Mouse (Mus musculus): Measurements from ENCODE around the gene Cdc42bpa.

Gene Cdc42bpa

GRCm38 (mm10) chr1:179958871-179959720 lies 1.2 kb upstream of the Cdc42bpa start:
- ATAC-seq (ENCODE audit: insufficient number of reproducible peaks, low FRiP score, low TSS enrichment) = peak; percentile 37

- no peak for ATAC-seq (ENCODE audit: insufficient number of reproducible peaks, low FRiP score, low TSS enrichment)
These were observed 238 bp downstream of the Cdc42bpa start for GRCm38 (mm10) chr1:179960543-179960876.

DNA sequence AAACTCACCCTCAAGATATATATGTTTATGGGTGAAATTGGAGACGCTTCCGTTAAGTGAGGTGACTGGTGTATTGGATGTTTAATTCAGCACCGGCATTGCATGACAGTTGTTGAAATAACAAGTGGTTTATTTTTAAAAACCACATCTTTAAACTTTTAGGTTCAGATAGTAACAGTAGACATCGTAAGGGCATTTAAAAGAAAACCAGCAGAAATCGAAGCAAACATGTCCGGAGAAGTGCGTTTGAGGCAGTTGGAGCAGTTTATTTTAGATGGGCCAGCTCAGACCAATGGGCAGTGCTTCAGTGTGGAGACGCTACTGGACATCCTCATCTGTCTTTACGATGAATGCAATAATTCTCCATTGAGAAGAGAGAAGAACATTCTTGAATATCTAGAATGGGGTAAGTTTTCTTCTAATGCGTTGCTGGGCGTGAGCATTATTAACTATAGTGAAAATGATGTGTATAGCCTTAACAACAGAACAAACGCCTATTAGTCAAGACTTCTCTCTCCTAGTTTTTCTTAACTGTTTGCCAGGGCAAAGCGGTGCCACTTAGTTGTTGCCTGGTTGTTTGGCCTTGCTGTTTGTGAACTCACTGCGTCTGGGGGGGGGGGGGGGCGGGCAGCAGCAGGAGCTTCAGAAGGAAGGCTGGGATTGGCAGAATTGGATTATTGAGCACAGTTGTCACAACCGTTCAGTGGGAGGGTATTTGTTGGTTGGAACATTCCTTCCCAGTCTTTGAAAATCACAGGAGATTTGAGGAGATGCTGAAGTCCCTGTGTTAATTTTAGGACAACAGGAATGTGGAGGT lies 818 bp downstream of the Cdc42bpa start:
- ATAC-seq (ENCODE audit: insufficient number of reproducible peaks, low FRiP score, low TSS enrichment) = no peak

- no peak for ATAC-seq (ENCODE audit: insufficient number of reproducible peaks, low FRiP score, low TSS enrichment)
These were observed 1.5 kb downstream of the Cdc42bpa start for GRCm38 (mm10) chr1:179961777-179962176.

DNA sequence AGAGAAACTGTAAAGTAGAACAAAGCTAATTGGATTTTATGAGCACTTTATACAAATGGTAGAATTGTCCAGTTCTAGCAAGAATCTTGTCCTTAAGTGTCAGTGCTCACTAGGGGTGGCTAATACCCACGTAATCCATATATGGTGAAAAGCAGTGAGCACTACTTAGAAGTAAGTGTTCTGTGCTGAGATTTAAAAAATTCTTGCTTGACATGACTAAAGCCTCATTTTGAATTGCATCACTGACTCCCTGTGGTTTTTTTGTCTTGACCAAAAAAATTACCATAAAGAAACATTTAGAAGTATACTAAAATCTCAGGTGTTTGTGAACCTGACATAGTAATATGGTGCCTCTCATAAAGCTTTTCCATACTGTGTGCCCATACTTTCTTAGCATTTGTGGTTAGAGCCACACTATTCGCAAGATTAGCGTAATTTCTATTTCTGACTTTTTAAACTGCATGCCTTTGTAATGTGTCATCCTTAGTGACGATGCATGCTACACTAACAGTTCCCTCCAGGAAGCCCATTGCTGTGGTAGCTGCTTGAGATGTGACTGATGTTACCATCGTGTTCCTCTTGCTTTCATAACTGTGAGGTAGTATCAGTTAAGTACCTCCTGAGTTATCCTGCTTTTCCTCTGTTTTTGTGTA lies 9.6 kb downstream of the Cdc42bpa start:
- no peak for ATAC-seq (ENCODE audit: insufficient number of reproducible peaks, low FRiP score, low TSS enrichment)

GRCm38 (mm10) chr1:179975021-179975420 lies 14.7 kb downstream of the Cdc42bpa start:
- no peak for ATAC-seq (ENCODE audit: insufficient number of reproducible peaks, low FRiP score, low TSS enrichment)

DNA sequence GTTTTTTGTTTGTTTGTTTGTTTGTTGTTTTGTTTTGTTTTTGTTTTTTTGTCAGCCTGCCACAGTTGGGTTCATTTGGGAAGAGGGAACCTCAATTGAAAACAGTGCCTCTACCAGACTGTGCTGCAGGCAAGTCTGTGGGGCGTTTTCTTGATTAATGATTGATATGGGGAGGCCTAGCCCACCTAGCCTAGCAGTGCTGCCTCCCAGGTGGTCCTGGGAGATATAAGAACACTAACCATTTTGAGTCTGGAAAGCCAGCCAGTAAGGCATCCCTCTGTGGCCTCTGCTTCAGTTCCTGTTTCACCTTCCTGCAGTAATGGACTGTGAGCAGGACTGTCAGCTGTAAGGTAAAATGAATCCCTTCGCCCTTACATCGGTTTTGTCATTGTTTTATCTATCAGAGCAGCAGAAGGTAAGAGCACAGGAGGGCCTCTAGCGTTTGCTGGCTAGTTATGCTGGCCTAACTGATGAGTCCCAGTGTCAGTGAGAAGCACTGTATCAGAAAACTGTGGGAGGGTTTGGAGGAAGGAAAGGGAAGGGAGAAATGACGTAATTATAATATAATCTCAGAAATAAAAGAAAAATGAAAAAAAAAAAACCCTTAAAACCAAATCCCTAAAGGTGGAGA lies 15.5 kb downstream of the Cdc42bpa start:
- ATAC-seq (ENCODE audit: insufficient number of reproducible peaks, low FRiP score, low TSS enrichment) = peak; percentile 83; the same call in 1 of the 2 replicates

DNA sequence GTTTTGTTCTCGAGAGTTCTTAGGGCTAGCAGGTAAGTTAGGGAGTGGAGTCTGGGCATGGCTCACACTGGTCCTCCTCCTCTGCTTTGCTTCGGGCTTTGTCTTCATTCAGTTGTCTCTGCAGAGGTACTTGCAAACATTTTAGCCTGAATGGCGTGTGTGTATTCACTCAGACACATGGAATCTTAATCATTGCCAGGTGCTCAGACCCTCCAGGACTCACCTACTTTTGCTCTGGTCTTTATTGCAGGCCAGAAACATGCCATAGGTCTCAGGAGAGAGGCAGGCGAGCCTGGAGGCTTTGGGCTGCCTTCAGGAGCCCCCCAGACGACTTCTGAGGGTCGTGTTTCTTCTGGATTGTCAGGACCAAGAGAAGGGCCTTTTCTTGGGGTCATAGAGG lies 17.2 kb downstream of the Cdc42bpa start:
- ATAC-seq (ENCODE audit: insufficient number of reproducible peaks, low FRiP score, low TSS enrichment) = no peak

DNA sequence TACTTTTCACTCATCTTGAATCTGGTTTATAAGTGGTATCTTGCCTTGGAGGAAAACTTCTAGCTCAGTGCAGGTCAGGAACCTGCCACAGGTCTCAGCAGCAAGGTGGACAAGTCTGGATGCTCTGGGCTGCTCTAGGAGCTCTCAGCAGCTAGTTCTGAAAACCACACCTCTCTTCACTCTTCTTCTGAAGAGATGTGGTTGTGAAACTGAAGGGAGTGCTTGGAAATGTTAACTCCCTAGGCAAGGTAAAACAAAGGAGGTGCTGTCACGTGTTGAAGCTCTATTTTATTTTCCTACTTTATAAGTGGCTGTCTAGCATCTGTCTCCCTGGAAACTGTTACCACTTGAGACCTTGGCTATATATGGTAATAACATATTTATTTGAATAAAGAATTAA lies 18.5 kb downstream of the Cdc42bpa start:
- ATAC-seq (ENCODE audit: insufficient number of reproducible peaks, low FRiP score, low TSS enrichment) = no peak

DNA sequence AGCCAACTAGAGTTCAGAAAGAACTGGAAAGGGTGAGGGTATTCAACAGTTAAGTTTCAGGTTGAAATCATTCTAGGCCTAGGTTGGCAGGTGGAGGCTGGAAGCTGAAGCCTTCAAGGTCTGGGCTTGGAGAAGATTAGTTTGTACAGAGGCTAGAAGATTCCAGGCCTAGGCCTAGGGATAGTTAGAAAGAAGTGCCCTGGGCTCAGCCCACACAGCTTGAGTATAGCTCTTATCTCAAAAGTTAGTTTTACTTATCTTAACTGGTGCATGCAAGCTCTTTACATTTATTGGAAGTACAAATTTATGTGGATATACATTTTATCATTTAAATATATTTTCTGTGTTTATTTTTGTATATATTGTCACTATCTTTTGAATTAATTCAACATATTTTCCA lies 21.4 kb downstream of the Cdc42bpa start:
- ATAC-seq (ENCODE audit: insufficient number of reproducible peaks, low FRiP score, low TSS enrichment) = no peak

DNA sequence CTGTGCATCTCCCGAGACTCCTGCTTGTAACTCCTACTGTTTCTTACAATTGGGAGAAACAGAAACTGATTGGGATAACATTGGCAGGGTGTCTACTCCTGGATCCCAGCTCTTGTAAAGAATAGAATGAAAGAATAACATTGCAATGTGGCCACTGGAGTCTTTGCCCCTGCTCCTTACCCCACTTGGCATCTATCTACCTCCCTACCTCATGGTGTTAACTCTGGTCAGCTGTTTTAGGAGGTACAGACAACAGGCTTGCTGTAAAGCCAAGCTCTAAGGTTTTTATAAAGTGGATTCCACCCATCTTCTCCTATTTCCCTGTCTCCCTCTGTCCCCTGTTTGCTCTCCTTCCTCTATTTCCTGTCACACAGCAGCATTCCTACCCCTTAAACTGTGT lies 21.9 kb downstream of the Cdc42bpa start:
- no peak for ATAC-seq (ENCODE audit: insufficient number of reproducible peaks, low FRiP score, low TSS enrichment)

GRCm38 (mm10) chr1:179982933-179983332 lies 22.7 kb downstream of the Cdc42bpa start:
- no peak for ATAC-seq (ENCODE audit: insufficient number of reproducible peaks, low FRiP score, low TSS enrichment)

- ATAC-seq (ENCODE audit: insufficient number of reproducible peaks, low FRiP score, low TSS enrichment) = no peak
These were observed 23.9 kb downstream of the Cdc42bpa start for GRCm38 (mm10) chr1:179984171-179984570.

GRCm38 (mm10) chr1:179991660-179992235 lies 31.5 kb downstream of the Cdc42bpa start:
- no peak for ATAC-seq (ENCODE audit: insufficient number of reproducible peaks, low FRiP score, low TSS enrichment)

DNA sequence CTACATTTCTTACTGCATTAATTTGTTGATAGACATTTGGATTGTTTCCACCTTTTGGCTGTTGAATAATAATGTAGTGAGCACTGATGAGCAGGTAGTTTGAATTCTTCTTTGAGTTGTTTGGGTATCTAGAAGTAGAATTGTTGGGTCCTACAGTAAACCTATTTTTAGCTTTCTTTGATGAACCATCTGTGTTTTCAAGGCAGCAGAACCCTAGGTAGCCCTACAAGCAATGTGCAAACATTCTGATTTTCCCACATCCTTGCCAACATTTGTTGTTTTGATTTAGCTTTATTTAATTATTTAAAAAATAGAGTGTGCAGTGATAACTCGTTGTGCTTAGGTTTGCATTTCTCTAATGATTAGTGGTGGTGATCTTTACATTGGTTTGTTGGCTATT lies 32.0 kb downstream of the Cdc42bpa start:
- ATAC-seq (ENCODE audit: insufficient number of reproducible peaks, low FRiP score, low TSS enrichment) = peak; percentile 78

GRCm38 (mm10) chr1:180008057-180008456 lies 47.8 kb downstream of the Cdc42bpa start:
- ATAC-seq (ENCODE audit: insufficient number of reproducible peaks, low FRiP score, low TSS enrichment) = no peak

GRCm38 (mm10) chr1:180013479-180013878 lies 53.2 kb downstream of the Cdc42bpa start:
- no peak for ATAC-seq (ENCODE audit: insufficient number of reproducible peaks, low FRiP score, low TSS enrichment)

GRCm38 (mm10) chr1:180018218-180018617 lies 57.9 kb downstream of the Cdc42bpa start:
- ATAC-seq (ENCODE audit: insufficient number of reproducible peaks, low FRiP score, low TSS enrichment) = no peak

GRCm38 (mm10) chr1:180021463-180022296 lies 61.4 kb downstream of the Cdc42bpa start:
- 0 out of 2 replicates have a peak, but pooled peaks have one; percentile 56 for ATAC-seq (ENCODE audit: insufficient number of reproducible peaks, low FRiP score, low TSS enrichment)

All from cerebellum, adult (tissue).